Mouse (Mus musculus) forebrain, embryonic 14.5 days (tissue): ENCODE results near the gene Tmem19. TPM values are rescaled to one million over a fixed set of nuclear protein-coding genes. Genes with fewer than 3 reads are reported as not detected.

Experiments
- polyA plus RNA-seq: library from polyadenylated mRNA; unstranded; fragments of >200 nt; fragmentation: Nextera tagmentation; extraction: Ambion mirVana; gene quantifications from 2 replicates; pipeline ENCODE4 v1.2.1, GENCODE M21; 2014

The Tmem19 gene
- polyA plus RNA-seq, 1 experiment from 2014 or later = 43.6 TPM

Other genes with a start within 250 kb of the Tmem19 start
- 0.07 and 0.19 TPM in 2 replicates for gene Tph2, start 177.5 kb downstream of the Tmem19 start, polyA plus RNA-seq
- gene Tbc1d15, start 111.0 kb downstream of the Tmem19 start, polyA plus RNA-seq = 51.0 and 55.5 TPM in 2 replicates
- 9.2 and 10.6 TPM in 2 replicates for gene Rab21, start 46.9 kb downstream of the Tmem19 start, polyA plus RNA-seq
- gene Thap2, start 21.9 kb upstream of the Tmem19 start, polyA plus RNA-seq = 17.9 and 23.5 TPM in 2 replicates
- 16.8 and 18.6 TPM in 2 replicates for gene Zfc3h1, start 22.5 kb upstream of the Tmem19 start, polyA plus RNA-seq
- gene A930009A15Rik, start 207.5 kb upstream of the Tmem19 start, polyA plus RNA-seq = not detected in 2 replicates
- gene Lgr5, start 225.3 kb upstream of the Tmem19 start, polyA plus RNA-seq = 0.41 and 0.44 TPM in 2 replicates